11 mouse cellular contexts compared by ENCODE assay signal in genomic region chr15:25673231-25673980, GRCm38 (mm10). TPM values are rescaled to one million over a fixed set of nuclear protein-coding genes. Genes with fewer than 3 reads are reported as not detected.
A peak's percentile ranks its signal among the peaks of the same experiment; 100 is the strongest.
DNase-seq lines count a peak whose midpoint lies in the region; ATAC-seq lines count a peak whose summit lies in the region.
"Had no signal": no experiment of that assay in that cellular context is flagged by ENCODE, and none has a peak within 500 bp of the region (broad histone marks: within the 10 kb centered on the region; RNA-seq: fewer than 3 reads in every experiment).

No protein-coding gene starts in this region.

- H3K9me3 ChIP-seq in lung, embryonic 16.5 days (ENCODE audit: control insufficient read depth, low read length), result no peaks in the 10 kb centered on the region
- no peaks in the 10 kb centered on the region for H3K9me3 ChIP-seq in embryonic facial prominence, embryonic 12.5 days
- no peaks in the 10 kb centered on the region for H3K9me3 ChIP-seq in hindbrain, embryonic 15.5 days
- H3K9me3 ChIP-seq: limb, embryonic 15.5 days had no signal

- no peak overlapping the region for H3K4me2 ChIP-seq in lung, embryonic 16.5 days (ENCODE audit: low read depth, low read length)
- H3K4me2 ChIP-seq in embryonic facial prominence, embryonic 12.5 days (replicated peaks), result no peak overlapping the region
- no peak overlapping the region for H3K4me2 ChIP-seq in hindbrain, embryonic 15.5 days
- H3K4me2 ChIP-seq: limb, embryonic 15.5 days had no signal

- no peaks in the 10 kb centered on the region for H3K27me3 ChIP-seq in lung, embryonic 16.5 days (ENCODE audit: control insufficient read depth, insufficient read depth, low read depth, low read length)
- H3K27me3 ChIP-seq in embryonic facial prominence, embryonic 12.5 days, result no peaks in the 10 kb centered on the region
- H3K27me3 ChIP-seq in hindbrain, embryonic 15.5 days, result no peaks in the 10 kb centered on the region
- H3K27me3 ChIP-seq: limb, embryonic 15.5 days had no signal

- peaks cover under 1% of the 10 kb centered on the region; the same call in 1 of the 2 replicates for H3K36me3 ChIP-seq in lung, embryonic 16.5 days (ENCODE audit: control insufficient read depth, insufficient read depth, low read length)
- H3K36me3 ChIP-seq in embryonic facial prominence, embryonic 12.5 days, result no peaks in the 10 kb centered on the region
- no peaks in the 10 kb centered on the region for H3K36me3 ChIP-seq in hindbrain, embryonic 15.5 days
- H3K36me3 ChIP-seq: limb, embryonic 15.5 days had no signal

- no peak overlapping the region for H3K4me3 ChIP-seq in lung, embryonic 16.5 days (ENCODE audit: low read length)
- H3K4me3 ChIP-seq in embryonic facial prominence, embryonic 12.5 days, result no peak overlapping the region
- H3K4me3 ChIP-seq in hindbrain, embryonic 15.5 days, result no peak overlapping the region
- H3K4me3 ChIP-seq: limb, embryonic 15.5 days had no signal

- peaks cover 43% of the 10 kb centered on the region for H3K4me1 ChIP-seq in lung, embryonic 16.5 days (replicated peaks; ENCODE audit: control insufficient read depth, insufficient read depth, low read length)
- H3K4me1 ChIP-seq in embryonic facial prominence, embryonic 12.5 days, result peaks cover 64% of the 10 kb centered on the region
- H3K4me1 ChIP-seq in hindbrain, embryonic 15.5 days (replicated peaks), result peaks cover 38% of the 10 kb centered on the region; the same call in 1 of the 2 replicates

- 20% methylated on average over 6 of the region's 6 CpGs for WGBS in lung, embryonic 16.5 days
- WGBS in embryonic facial prominence, embryonic 12.5 days, result 20% methylated on average over 6 of the region's 6 CpGs
- WGBS in hindbrain, embryonic 15.5 days, result 32% methylated on average over 6 of the region's 6 CpGs

- 0 out of 2 replicates have a peak overlapping the region, but pooled peaks have one; percentile 5 for H3K27ac ChIP-seq in lung, embryonic 16.5 days (ENCODE audit: low read length)
- peak overlapping the region; percentile 0; the same call in 1 of the 2 replicates for H3K27ac ChIP-seq in embryonic facial prominence, embryonic 12.5 days
- peak overlapping the region; percentile 62 for H3K27ac ChIP-seq in hindbrain, embryonic 15.5 days (replicated peaks)
- H3K27ac ChIP-seq: limb, embryonic 15.5 days had no signal

- ATAC-seq in lung, embryonic 16.5 days (ENCODE audit: low read depth), result peak; percentile 32
- no peak for ATAC-seq in embryonic facial prominence, embryonic 12.5 days (ENCODE audit: insufficient number of reproducible peaks, insufficient read depth, low FRiP score, low TSS enrichment)
- peak; percentile 46 for ATAC-seq in hindbrain, embryonic 15.5 days (ENCODE audit: low FRiP score, low read depth)
- ATAC-seq: inflammation-experienced regulatory T-cells, adult 6 months had no signal

- no peak for DNase-seq in lung, adult 18-20 months
- DNase-seq in naive thymus-derived CD4-positive, alpha-beta T cell, adult 2 months (ENCODE audit: low read depth), result peak; percentile 53
- no peak for DNase-seq in urinary bladder, postnatal 25 days (ENCODE audit: low spot score)
- no peak for DNase-seq in MN1 (ENCODE audit: low spot score)
- DNase-seq: heart, adult 11 months; right cerebral cortex, postnatal 25 days had no signal

- H3K9ac ChIP-seq in lung, embryonic 16.5 days (ENCODE audit: low read length), result no peak overlapping the region
- no peak overlapping the region for H3K9ac ChIP-seq in embryonic facial prominence, embryonic 12.5 days
- no peak overlapping the region for H3K9ac ChIP-seq in hindbrain, embryonic 15.5 days
- H3K9ac ChIP-seq: limb, embryonic 15.5 days had no signal

RNA-seq across cellular contexts. Expression of gene Myo10, which starts 51.1 kb away (rescaled TPM):
- polyA plus RNA-seq in lung, embryonic 16.5 days (2015; fragmentation: Nextera tagmentation; extraction: Ambion mirVana), result 29.3 and 33.2 TPM in 2 replicates
- 37.7 and 39.8 TPM in 2 replicates for polyA plus RNA-seq in embryonic facial prominence, embryonic 12.5 days (2016; fragmentation: Nextera tagmentation; extraction: Ambion mirVana)
- 28.3 and 33.1 TPM in 2 replicates for polyA plus RNA-seq in hindbrain, embryonic 15.5 days (2015; fragmentation: Nextera tagmentation; extraction: Ambion mirVana)

Comparison
In these comparisons a context has a peak if more than half of its experiments do, and no peak if none do; other contexts are left out.
1. H3K27ac ChIP-seq: peak in every context shown above with its lines; median percentile 62 in hindbrain, embryonic 15.5 days; 5 in lung, embryonic 16.5 days; 0 in embryonic facial prominence, embryonic 12.5 days.